Mouse (Mus musculus) MEL (cell line): ENCODE measurements around the gene Hoxd1.

ENCODE experiments used
- BHLHE40 ChIP-seq: IDR thresholded peaks from 2 replicates; pipeline ENCODE4 v1.6.1; 2012; ENCODE audit warnings: low read depth, mild to moderate bottlenecking, inconsistent platforms, low read length, improper control_type of control experiment, borderline replicate concordance
- CHD2 ChIP-seq: IDR thresholded peaks from 2 replicates; pipeline ENCODE4 v1.6.1; 2011; ENCODE audit warnings: low read length, improper control_type of control experiment
- CTCF ChIP-seq, 3 experiments: IDR thresholded peaks in 2 of 3; conservative IDR thresholded peaks in 1 of 3; 2 replicates each; pipeline ENCODE4 v1.5.1; 2011 to 2012; ENCODE audit warnings: low read length in 3 of 3, low read depth in 2 of 3, mild to moderate bottlenecking in 2 of 3, improper control_type of control experiment in 1 of 3, inconsistent platforms in 1 of 3, mixed read lengths in 1 of 3, moderate library complexity in 1 of 3; ENCODE audit not compliant: control insufficient read depth in 1 of 3, insufficient read depth in 1 of 3, poor library complexity in 1 of 3, severe bottlenecking in 1 of 3
- EP300 ChIP-seq, 2 experiments: IDR thresholded peaks; 2 replicates each; pipeline ENCODE4 v1.6.1; 2011; ENCODE audit warnings: improper control_type of control experiment in 2 of 2, low read length in 2 of 2, low read depth in 1 of 2, mild to moderate bottlenecking in 1 of 2
- MAZ ChIP-seq: IDR thresholded peaks from 2 replicates; pipeline ENCODE4 v1.6.1; 2012; ENCODE audit warnings: low read depth, mild to moderate bottlenecking, inconsistent platforms, low read length, improper control_type of control experiment
- MEF2A ChIP-seq: IDR thresholded peaks from 2 replicates; pipeline ENCODE4 v1.6.1; 2014; ENCODE audit warnings: low read depth, mild to moderate bottlenecking, inconsistent platforms, low read length, improper control_type of control experiment; ENCODE audit not compliant: poor library complexity, insufficient replicate concordance, severe bottlenecking; ENCODE audit errors: extremely low read depth
- POLR2A ChIP-seq, 2 experiments: IDR thresholded peaks; 2 replicates each; pipeline ENCODE4 v1.6.1; 2011 to 2012; ENCODE audit warnings: low read length in 2 of 2, mild to moderate bottlenecking in 2 of 2, control low read depth in 1 of 2, improper control_type of control experiment in 1 of 2, low read depth in 1 of 2, moderate library complexity in 1 of 2; ENCODE audit not compliant: control insufficient read depth in 1 of 2, insufficient read depth in 1 of 2, poor library complexity in 1 of 2
- POLR2AphosphoS5 ChIP-seq: IDR thresholded peaks from 2 replicates; pipeline ENCODE4 v1.6.1; 2012; ENCODE audit warnings: low read depth, borderline replicate concordance, mild to moderate bottlenecking, inconsistent platforms, low read length, moderate library complexity, mixed read lengths
- RCOR1 ChIP-seq: IDR thresholded peaks from 2 replicates; pipeline ENCODE4 v1.6.1; 2012; ENCODE audit warnings: low read depth, mild to moderate bottlenecking, inconsistent platforms, low read length, improper control_type of control experiment
- TAL1 ChIP-seq: IDR thresholded peaks from 2 replicates; pipeline ENCODE4 v1.6.1; 2012; ENCODE audit warnings: mild to moderate bottlenecking, inconsistent platforms, low read length, moderate library complexity, mixed read lengths
- TBP ChIP-seq: IDR thresholded peaks from 2 replicates; pipeline ENCODE4 v1.8.0; 2011; ENCODE audit warnings: low read depth, low read length, improper control_type of control experiment
- ZC3H11A ChIP-seq: IDR thresholded peaks from 2 replicates; pipeline ENCODE4 v1.6.1; 2012; ENCODE audit warnings: low read depth, mild to moderate bottlenecking, inconsistent platforms, low read length, improper control_type of control experiment
- ZKSCAN1 ChIP-seq: IDR thresholded peaks from 2 replicates; pipeline ENCODE4 v1.6.1; 2012; ENCODE audit warnings: low read depth, mild to moderate bottlenecking, inconsistent platforms, low read length, improper control_type of control experiment, moderate library complexity

GRCm38 (mm10) chr2:74753711-74754110 lies 9.1 kb upstream of the Hoxd1 start:
- TF ChIP-seq CHD2 (no peak), EP300 (IDR thresholded peaks at IDR 0.05; ENCODE audit: low read depth in 1 of 2, low read length in 2 of 2) (no peak), TBP (no peak), CTCF (IDR thresholded peaks at IDR 0.05 in 2 of 3, conservative IDR thresholded peaks at IDR 0.05 in 1 of 3; ENCODE audit: control insufficient read depth in 1 of 3, insufficient read depth in 1 of 3, low read depth in 2 of 3, low read length in 3 of 3, poor library complexity in 1 of 3, severe bottlenecking in 1 of 3) (no peak), POLR2A (IDR thresholded peaks at IDR 0.05; ENCODE audit: control insufficient read depth in 1 of 2, insufficient read depth in 1 of 2, low read depth in 1 of 2, low read length in 2 of 2, poor library complexity in 1 of 2) (no peak), TAL1 (no peak), MEF2A (no peak), POLR2AphosphoS5 (no peak), ZC3H11A (no peak), MAZ (no peak), BHLHE40 (no peak), RCOR1 (no peak), ZKSCAN1 (no peak)
